Mouse (Mus musculus) thymus, adult 2 months (tissue): ENCODE measurements around the gene Ap5z1.

Experiments used
- CTCF ChIP-seq: fragments of 200-500 bp; IDR thresholded peaks from 2 replicates; pipeline ENCODE4 v1.5.1; 2012; ENCODE audit warnings: mild to moderate bottlenecking, control low read depth, low read length, moderate library complexity, borderline replicate concordance; ENCODE audit not compliant: control insufficient read depth, poor library complexity, insufficient read depth; ENCODE audit errors: extremely low read depth
- POLR2A ChIP-seq: fragments of 200-500 bp; IDR thresholded peaks from 2 replicates; pipeline ENCODE4 v1.6.1; 2012; ENCODE audit warnings: mild to moderate bottlenecking, low read length, control low read depth, moderate library complexity; ENCODE audit not compliant: control insufficient read depth, poor library complexity, insufficient read depth; ENCODE audit errors: extremely low read depth

DNA sequence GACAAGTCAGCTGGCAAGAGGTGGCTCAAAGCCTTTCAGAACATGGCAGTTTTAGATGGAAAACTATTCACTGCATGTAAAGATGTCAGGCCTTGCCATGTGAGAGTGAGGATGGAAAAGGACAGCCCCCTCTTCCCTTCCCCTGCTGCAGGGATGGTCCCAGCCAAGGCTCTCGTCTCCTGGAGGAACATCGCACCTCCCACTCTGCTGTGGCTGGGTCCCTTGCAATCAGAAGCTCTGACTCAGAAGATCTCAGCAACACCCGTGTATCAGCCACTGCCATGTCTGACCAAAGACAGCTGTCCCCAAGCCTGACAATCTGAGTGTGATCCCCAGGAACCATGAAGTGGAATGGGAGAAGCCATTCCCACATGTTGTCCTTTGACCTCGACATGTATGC is 48.4 kb downstream of the Ap5z1 start:
- TF ChIP-seq CTCF (no peak), POLR2A (no peak)
